Mouse (Mus musculus) left cerebral cortex, adult 8-10 months (tissue): ENCODE measurements at regions not wholly inside any gene's neighbourhood (a gene's known extent, or its start where the extent isn't known, plus 50 kb on each side); places are given as distances from the start of the nearest gene placed in this dataset.
"Not testable (repeated sequence)": the region's sequence is repeated elsewhere in the genome, so short reads cannot be mapped to it uniquely, and the experiment has no call there.

ENCODE experiments used
- DNase-seq, 2 experiments: peaks; one replicate each; pipeline ENCODE4 v3.0.0; 2022; ENCODE audit warnings: low spot score in 2 of 2

DNA sequence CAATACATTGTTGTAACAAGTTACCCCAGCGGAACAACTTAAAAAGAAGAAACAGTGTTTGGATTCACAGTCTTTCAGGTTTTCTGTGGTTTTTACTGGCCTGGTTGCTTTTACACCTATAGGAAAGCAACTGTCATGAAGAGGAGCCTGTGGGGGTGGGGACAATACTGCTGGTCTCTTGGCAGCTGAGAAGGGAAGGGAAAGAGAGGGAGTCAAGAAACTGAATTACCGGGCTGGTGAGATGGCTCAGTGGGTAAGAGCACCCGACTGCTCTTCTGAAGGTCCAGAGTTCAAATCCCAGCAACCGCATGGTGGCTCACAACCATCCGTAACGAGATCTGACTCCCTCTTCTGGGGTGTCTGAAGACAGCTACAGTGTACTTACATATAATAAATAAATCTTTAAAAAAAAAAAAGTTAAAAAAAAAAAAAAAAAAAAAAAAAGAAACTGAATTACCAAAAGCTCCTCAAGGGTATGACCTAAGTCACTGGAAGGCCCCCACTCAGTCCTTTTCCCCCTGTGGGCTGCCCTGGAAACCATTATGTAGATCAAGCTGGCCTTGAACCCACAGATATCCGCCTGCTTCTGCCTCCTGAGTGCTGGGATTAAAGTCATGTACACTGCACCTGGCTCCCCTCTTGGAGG is 114.3 kb upstream of the Nebl start:
- DNase-seq, result not testable (repeated sequence)

DNA sequence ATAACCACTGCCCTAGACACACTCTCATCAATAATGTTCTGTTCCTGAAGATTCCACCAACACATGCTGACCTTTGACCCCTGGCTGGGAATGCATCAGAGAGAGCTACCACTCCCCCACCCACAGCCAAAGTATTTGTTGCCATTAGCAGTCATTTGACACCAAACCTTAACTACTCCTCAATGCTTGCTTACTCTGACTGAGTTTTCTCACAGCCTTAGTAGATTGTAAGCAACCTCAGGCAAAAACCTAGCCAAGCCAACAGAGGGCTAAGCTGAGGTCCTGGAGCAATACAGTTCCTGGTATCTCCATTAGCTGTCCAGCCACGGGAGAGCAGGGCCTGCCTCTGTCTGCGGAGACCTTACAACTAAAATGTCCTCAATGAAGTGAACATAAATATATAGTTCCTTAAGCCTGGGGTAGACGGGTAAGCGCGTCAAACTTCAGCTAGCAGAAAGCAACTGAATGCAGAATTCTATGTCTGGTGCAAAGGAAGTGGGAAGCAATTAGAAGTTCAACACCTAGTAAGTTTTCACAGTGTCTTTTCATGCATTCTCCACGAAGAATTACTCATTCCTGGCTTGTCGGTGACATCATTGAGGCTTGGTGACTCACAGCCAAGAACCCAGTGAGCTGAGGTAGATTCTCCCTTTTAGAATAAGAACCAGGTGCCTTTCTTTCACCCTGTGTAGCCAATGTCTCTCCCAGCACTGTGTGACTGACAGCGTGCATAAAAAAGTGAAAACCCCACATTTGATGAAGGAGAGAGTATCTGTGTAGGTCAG is 113.6 kb upstream of the Nebl start:
- DNase-seq, result no peak

GRCm38 (mm10) chr2:17841963-17842362 is 110.7 kb upstream of the Nebl start:
- DNase-seq, result no peak

DNA sequence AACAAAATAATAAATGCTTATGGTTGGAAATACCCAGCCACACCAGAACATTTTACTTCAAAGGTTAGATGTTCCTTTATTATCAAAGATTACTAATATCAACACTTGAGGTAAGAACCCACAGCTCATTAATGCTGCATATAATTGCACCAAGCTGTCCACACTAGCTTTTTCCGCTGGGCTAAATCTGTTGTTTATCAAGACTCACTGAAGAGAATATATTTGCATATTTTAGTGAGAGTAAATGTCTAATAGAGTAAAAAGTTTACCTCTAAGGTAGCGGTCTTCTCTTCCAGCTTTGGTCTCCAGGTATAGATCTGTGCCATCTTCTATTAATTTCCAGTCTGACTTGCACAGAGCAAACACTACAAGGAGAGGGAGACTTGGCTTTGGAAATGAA is 110.3 kb upstream of the Nebl start:
- DNase-seq, result no peak

DNA sequence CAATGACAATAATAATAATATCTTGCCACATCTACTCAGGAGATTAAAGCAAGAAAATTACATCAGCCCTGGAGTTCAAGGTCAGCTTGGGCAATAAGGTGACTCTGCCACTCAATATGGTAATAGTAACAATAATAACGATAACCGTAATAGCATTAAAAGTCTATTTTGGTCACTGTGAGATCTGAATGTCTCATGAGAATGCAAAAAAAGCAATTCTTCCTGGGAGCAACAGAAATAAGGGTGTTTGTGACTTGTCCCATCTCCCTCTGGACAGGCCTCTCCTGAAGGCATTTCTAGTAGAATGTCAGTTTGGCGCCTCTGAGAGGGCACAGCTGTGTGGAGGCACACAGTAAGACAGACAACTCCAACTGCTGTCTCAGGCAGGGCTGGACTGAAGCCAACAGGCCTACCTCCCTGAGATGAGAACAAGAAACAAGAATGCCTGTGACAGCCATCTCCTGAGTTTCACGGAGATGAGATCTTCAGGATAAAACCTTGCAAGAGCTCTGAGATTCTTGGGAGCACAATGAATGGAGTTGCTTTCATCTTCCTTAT is 109.8 kb upstream of the Nebl start:
- no peak for DNase-seq

GRCm38 (mm10) chr2:17839649-17840048 is 108.4 kb upstream of the Nebl start:
- no peak for DNase-seq

DNA sequence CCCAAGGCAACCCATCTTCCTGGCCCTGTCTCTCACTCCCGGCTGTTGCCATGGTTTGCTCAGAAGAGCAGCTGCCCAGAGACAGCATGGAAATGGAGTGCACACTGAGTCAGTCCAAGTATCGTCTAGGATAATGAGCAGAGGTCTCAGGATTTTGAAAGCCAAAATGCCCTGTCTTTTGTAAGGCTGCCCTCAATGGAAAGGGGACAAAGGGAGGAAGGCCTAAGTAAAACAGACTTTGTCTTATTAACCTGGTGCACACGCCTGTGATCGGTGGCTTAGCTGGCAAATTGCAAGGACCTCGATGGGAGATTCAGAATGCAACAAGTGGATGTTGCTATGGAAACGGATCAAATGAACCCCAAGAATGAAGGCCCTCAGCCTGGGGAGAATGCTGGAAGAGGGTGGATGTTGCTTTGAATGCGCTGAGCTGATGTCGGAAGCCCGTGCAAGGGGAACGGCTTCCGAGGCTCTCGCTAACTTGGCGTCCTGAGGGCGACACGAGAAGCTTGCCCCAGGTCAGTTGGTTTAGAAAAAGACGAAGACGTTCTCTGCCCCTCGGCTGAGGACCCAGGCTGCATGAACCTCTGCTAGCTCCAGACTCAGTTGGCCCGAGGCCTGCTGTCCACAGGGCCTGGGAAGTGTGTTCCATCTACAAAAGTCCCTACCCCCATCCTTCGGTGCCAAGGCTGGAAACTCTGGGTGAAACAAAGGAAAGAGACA is 107.8 kb upstream of the Nebl start:
- peak in 1 of 2 experiments; percentile 20 for DNase-seq

- no peak for DNase-seq
Measured at GRCm38 (mm10) chr2:17838381-17838680, 107.1 kb upstream of the Nebl start.

DNA sequence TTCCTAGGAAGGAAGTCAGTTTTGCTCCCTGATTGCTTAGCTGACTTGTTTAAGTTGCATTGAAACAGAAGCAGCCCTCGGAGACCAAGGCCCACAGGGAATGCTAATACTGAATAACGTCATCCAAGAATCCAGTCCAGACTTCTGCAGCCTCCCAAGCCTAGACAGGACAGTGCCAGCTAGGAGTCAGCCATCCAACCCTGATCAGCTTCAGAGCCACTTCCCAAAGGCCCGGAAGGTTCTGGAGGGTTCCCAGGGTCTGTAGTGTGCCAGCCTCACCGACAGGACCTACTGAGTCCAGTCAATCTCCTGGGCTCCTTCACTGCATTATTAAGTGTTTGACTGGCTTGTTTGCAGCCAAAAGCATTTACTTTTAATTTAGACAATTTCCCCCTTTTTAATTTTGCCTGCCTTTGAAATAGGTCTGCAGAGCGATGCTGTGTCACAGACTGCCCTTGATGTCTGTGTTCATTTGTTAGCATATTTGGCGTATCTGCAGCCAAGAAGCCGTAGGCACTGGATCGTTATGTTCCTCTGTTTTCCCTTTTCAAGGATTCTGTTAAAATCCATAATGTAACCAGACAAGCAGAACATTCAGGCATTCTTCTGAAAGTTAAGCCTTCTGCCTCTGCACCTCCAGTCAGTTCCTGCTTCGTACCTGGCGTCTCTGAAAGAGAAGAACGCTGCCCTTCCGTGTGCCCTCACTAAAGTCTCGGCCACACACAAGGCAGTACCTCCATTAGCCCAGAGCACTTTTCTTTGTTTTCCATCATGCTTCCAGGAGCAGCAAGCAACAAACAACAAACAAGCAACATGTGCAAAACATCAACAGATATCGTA is 106.5 kb upstream of the Nebl start:
- DNase-seq, result no peak

DNA sequence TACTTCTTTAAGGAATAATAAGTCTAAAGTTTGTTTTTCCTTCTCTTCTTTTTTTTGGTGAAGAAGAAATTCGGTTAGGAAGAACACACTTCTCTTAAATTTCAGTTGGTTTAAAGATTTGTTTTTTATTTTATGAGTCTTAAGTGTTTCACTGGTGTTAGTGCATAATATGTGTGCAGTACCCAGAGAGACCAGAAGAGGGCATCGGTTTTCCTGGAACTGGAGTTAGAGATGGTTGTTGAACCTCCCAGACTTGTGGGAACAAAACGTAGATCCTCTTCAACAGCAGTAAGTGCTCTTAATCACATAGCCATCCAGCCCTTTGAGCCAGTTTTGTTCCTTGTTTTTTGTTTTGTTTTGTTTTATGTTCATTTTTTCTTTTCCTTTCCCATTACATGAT is 101.5 kb upstream of the Nebl start:
- no peak for DNase-seq

DNA sequence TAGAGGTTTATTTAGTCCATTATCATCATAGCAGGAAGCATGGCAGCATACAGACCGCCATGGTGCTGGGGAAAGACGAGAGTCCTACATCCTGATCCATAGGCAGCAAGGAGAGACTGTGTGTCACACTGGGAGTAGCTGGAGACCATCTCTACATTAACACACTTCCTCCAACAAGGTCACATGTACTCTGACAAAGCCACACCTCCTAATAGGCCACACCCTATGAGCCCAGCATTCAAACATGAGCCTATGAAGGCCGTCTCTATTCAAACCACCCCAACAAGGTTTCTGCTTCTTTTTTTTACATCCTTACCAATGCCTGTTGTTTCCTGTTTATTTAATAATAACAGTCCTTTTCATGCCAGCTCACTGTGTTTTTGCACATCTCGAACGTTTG is 99.0 kb upstream of the Nebl start:
- no peak for DNase-seq

GRCm38 (mm10) chr2:17825271-17825670 is 94.0 kb upstream of the Nebl start:
- no peak for DNase-seq

DNA sequence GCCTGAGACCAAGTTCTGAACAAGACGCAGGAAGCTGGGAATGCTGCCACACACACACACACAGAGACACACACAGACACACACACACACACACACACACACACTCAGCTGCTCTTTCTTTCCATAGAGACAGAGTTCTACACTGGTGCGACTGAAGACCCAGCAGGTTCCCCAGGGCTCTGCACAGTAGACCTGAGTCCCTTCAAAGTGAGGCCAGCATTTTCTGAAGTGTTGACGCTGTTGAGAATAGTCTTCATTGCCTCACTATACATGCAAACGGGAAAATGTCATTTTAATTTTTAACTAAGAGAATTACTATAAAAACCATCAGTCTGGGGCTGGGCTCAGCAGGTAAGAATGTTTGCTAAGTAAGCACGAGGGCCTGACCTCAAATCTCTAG is 92.9 kb upstream of the Nebl start:
- no peak for DNase-seq

- DNase-seq, result no peak
Measured at GRCm38 (mm10) chr2:17822621-17823006, 91.3 kb upstream of the Nebl start.

DNA sequence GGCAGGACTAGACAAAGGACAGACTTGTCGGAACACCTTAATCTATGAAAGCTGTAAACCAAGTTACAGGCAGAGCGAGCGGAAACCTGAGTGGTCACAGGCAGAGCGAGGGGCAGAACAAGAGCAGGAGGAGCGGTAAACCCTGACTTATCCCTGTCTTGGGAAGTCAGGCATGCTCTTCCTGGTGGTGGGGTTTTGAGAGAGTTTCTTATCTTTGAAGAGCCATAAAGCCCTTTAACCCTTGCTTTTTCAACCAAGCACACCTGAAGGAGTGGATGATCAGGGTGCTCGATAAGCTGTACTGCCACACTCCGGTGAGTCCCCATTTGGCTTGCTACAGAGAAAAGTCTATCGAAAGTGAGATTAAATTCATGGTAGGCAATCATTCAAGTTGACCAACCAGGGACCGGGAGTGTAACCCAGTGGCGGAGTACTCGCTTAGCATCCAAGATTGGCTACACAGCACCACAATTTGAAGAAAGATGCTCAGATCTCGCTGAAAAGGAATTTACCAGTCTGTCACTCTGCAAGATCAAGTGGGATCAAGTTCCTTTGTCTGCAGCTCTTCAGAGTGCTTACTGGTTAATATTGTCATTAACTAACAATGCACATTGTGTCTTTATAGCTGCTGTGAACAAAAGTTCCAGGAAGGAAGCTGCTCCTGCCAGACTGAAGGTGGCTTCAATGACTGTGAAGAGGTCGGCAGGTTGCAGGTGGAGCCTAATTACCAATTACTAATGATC is 90.8 kb upstream of the Nebl start:
- DNase-seq, result no peak

GRCm38 (mm10) chr2:17811943-17812670 is 80.8 kb upstream of the Nebl start:
- DNase-seq, result no peak
